Mouse (Mus musculus): ENCODE measurements at regions not wholly inside any gene's neighbourhood (a gene's known extent, or its start where the extent isn't known, plus 50 kb on each side); places are given as distances from the start of the nearest gene placed in this dataset.

DNA sequence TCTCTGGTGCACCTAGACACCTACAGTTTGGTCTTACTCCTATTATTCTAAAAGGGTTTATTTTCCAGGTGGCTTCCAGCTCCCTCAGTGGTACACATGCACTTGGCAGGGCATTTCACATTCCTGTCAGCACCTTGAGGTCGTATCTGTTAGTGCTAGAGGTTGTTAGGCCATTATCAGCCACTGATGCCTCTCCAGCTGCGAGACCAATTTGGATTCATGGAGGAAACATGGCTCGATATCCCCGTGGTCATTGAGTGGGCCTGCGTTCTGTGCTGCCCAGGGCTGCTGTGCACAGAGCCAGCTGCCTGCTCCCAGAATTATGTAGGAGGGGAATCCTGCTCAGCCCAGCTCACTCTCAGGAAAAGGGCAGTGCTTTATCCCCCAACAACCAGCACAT, 60.1 kb upstream of the Irx1 start:
- no peak overlapping the region for H3K4me3 ChIP-seq (ENCODE audit: low read depth, low read length)
- WGBS, result 79% methylated on average over 5 of the region's 5 CpGs

DNA sequence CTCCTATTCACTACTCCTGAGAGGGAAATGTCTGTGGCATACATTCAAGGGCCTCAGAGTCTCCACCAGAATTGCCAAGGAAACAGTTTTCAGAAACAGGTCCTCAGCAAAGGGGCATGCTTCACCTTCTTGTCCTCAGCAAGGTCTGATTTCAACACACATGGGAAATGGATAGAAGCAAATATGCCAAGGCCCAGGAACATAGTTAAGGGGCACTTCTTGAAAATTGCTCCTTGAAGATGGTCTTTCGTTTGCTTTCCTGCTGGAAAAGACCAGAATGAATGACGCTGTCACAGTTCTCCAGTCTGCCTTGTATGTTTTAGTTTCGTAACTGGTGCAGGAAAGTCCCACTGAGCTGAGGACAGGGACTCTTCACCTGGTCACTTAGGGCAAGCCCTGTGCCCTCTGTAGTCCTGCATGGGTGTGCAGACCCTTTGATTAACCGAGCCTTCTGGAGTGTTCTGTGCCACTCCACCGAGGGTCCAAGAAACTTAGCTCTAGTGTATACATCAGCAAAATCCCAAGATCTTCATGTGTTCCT, 80.5 kb upstream of the Irx1 start:
- H3K4me2 ChIP-seq, result no peak overlapping the region
- no peaks in the 10 kb centered on the region for H3K4me1 ChIP-seq (ENCODE audit: control insufficient read depth, insufficient read depth, low read length)
- H3K9me3 ChIP-seq (ENCODE audit: control insufficient read depth, low read length), result no peaks in the 10 kb centered on the region
- no peak overlapping the region for H3K27ac ChIP-seq (ENCODE audit: low read depth, low read length)
- 89% methylated on average over 5 of the region's 5 CpGs for WGBS
- H3K36me3 ChIP-seq (ENCODE audit: control insufficient read depth, insufficient read depth, low read length), result no peaks in the 10 kb centered on the region
- no peak for ATAC-seq (ENCODE audit: low FRiP score)
- no peaks in the 10 kb centered on the region for H3K27me3 ChIP-seq (ENCODE audit: control insufficient read depth, insufficient read depth, low read length)
- H3K4me3 ChIP-seq (ENCODE audit: low read depth, low read length), result no peak overlapping the region
- no peak overlapping the region for H3K9ac ChIP-seq (ENCODE audit: low read length)
- DNase-seq (ENCODE audit: low spot score, missing footprints), result peak; percentile 37

More for the DNA sequence above, 60.1 kb upstream of the Irx1 start:
- no peaks in the 10 kb centered on the region for H3K27me3 ChIP-seq (ENCODE audit: control insufficient read depth, insufficient read depth, low read length)
- no peak overlapping the region for H3K4me2 ChIP-seq
- H3K27ac ChIP-seq (ENCODE audit: low read depth, low read length), result no peak overlapping the region
- H3K4me1 ChIP-seq (ENCODE audit: control insufficient read depth, insufficient read depth, low read length), result 0 out of 2 replicates have a peak, but pooled peaks cover 4% of the 10 kb centered on the region
- DNase-seq (ENCODE audit: low spot score, missing footprints) (no peak), ATAC-seq (ENCODE audit: low FRiP score) (no peak)
- no peaks in the 10 kb centered on the region for H3K9me3 ChIP-seq (ENCODE audit: control insufficient read depth, low read length)
- H3K9ac ChIP-seq (ENCODE audit: low read length), result no peak overlapping the region
- no peaks in the 10 kb centered on the region for H3K36me3 ChIP-seq (ENCODE audit: control insufficient read depth, insufficient read depth, low read length)

DNA sequence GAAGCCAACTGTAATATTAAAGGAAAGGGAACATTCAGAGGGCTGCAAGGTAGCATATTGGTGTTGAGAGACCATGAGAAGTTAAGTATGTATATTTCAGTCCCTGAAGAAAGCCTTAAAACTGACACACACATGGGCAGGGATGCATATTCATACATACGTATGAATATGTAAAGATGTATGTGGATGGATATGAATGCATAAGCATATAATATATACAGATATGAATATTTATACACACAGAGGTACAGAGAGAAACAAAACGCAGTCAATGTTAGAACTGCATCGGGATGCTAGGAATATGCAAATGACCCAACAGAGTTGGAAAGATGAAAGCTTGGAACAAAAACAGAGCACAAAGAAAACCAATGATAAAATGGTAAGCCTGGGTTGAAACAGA, 92.9 kb upstream of the Irx1 start:
- DNase-seq (ENCODE audit: low spot score, missing footprints), result no peak
- Histone ChIP-seq H3K36me3 (ENCODE audit: control insufficient read depth, insufficient read depth, low read length) (no peaks in the 10 kb centered on the region), H3K4me1 (ENCODE audit: control insufficient read depth, insufficient read depth, low read length) (0 out of 2 replicates have a peak, but pooled peaks cover 6% of the 10 kb centered on the region), H3K27me3 (ENCODE audit: control insufficient read depth, insufficient read depth, low read length) (no peaks in the 10 kb centered on the region), H3K4me2 (no peak overlapping the region), H3K4me3 (ENCODE audit: low read depth, low read length) (no peak overlapping the region), H3K9ac (ENCODE audit: low read length) (no peak overlapping the region), H3K9me3 (ENCODE audit: control insufficient read depth, low read length) (no peaks in the 10 kb centered on the region), H3K27ac (ENCODE audit: low read depth, low read length) (no peak overlapping the region)
- WGBS, result 97% methylated on average over 3 of the region's 3 CpGs
- ATAC-seq (ENCODE audit: low FRiP score), result no peak

DNA sequence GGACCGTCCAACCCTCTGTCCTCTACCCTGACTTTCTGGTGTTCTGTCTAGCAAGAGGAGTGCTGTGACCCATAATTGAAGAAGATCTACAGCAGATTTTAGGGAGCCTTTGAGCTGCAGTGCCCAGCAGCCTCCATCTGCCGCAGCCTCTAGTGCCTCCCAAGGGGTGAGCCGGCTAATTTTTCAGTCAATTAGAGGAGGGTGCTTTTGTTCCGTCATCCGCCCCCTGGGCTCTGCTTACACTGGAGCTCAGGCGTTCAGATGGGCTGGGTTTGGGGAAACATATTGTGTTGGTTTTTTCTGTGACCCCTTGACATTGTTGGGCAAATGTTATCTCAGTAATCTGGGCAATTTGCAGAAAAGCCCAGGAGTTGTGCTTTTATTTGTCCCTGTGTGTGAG, 98.1 kb upstream of the Irx1 start:
- ATAC-seq (ENCODE audit: low FRiP score) (peak; percentile 73), DNase-seq (ENCODE audit: low spot score, missing footprints) (peak; percentile 80)
- Histone ChIP-seq H3K4me2 (no peak overlapping the region), H3K4me1 (ENCODE audit: control insufficient read depth, insufficient read depth, low read length) (peaks cover 14% of the 10 kb centered on the region; the same call in 1 of the 2 replicates), H3K27ac (ENCODE audit: low read depth, low read length) (no peak overlapping the region), H3K4me3 (ENCODE audit: low read depth, low read length) (no peak overlapping the region), H3K9ac (ENCODE audit: low read length) (no peak overlapping the region), H3K36me3 (ENCODE audit: control insufficient read depth, insufficient read depth, low read length) (no peaks in the 10 kb centered on the region), H3K27me3 (ENCODE audit: control insufficient read depth, insufficient read depth, low read length) (no peaks in the 10 kb centered on the region), H3K9me3 (ENCODE audit: control insufficient read depth, low read length) (no peaks in the 10 kb centered on the region)
- WGBS, result 35% methylated on average over 6 of the region's 6 CpGs

DNA sequence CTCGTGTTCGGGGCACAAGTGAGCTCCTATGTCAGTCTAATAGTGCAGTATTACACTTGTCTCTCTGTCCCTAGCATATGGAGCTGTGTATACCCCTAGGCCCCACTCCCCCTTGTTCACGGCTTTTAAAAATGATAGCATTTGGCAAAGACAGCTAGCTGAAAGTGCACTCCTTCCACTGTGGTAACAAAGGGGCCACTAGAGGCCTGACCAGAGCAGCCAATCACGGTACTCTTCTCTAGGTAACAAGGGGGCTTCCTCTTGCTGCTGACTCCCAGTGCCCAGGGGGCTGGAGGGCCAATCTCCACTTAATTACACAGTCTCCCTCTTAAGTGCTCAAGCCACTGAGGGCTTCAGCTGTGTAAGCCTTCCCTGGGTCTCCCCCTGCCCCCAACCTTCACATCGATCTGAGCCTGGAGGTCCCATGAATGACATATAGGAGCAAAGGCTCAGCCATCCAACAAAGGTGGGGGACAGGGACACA, 99.8 kb upstream of the Irx1 start:
- Histone ChIP-seq H3K4me2 (no peak overlapping the region), H3K4me1 (ENCODE audit: control insufficient read depth, insufficient read depth, low read length) (peaks cover 14% of the 10 kb centered on the region; the same call in 1 of the 2 replicates), H3K9ac (ENCODE audit: low read length) (no peak overlapping the region), H3K27me3 (ENCODE audit: control insufficient read depth, insufficient read depth, low read length) (no peaks in the 10 kb centered on the region), H3K4me3 (ENCODE audit: low read depth, low read length) (no peak overlapping the region), H3K9me3 (ENCODE audit: control insufficient read depth, low read length) (no peaks in the 10 kb centered on the region), H3K27ac (ENCODE audit: low read depth, low read length) (no peak overlapping the region), H3K36me3 (ENCODE audit: control insufficient read depth, insufficient read depth, low read length) (no peaks in the 10 kb centered on the region)
- 44% methylated on average over 5 of the region's 5 CpGs for WGBS
- peak; percentile 76 for ATAC-seq (ENCODE audit: low FRiP score)
- DNase-seq (ENCODE audit: low spot score, missing footprints), result peak; percentile 79

DNA sequence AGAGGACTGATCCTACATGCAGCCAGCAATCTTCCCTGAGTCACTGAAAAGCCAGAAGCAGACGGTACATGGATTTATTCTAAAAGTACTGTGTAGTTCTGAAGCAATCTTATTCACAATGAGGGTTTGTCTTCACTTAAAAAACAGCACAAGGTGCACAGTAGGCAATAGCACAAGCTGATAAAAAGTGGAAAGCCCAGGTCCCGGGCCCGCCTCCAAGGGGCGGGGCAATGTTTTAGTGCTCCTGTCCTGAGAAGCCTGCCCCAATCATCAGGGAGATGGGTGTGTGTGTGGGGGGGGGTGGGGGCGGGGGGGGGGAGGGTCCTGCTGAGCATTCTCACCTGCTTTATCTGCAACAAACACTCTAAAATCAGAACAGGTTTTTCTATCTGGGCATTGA, 133.1 kb upstream of the Irx1 start:
- no peaks in the 10 kb centered on the region for H3K36me3 ChIP-seq (ENCODE audit: control insufficient read depth, insufficient read depth, low read length)
- H3K9ac ChIP-seq (ENCODE audit: low read length), result no peak overlapping the region
- no peak overlapping the region for H3K4me3 ChIP-seq (ENCODE audit: low read depth, low read length)
- no peaks in the 10 kb centered on the region for H3K27me3 ChIP-seq (ENCODE audit: control insufficient read depth, insufficient read depth, low read length)
- no peaks in the 10 kb centered on the region for H3K9me3 ChIP-seq (ENCODE audit: control insufficient read depth, low read length)
- no peak for DNase-seq (ENCODE audit: low spot score, missing footprints)
- 69% methylated on average over 4 of the region's 5 CpGs for WGBS
- no peaks in the 10 kb centered on the region for H3K4me1 ChIP-seq (ENCODE audit: control insufficient read depth, insufficient read depth, low read length)
- H3K27ac ChIP-seq (ENCODE audit: low read depth, low read length), result no peak overlapping the region
- H3K4me2 ChIP-seq, result no peak overlapping the region
- ATAC-seq (ENCODE audit: low FRiP score), result no peak

DNA sequence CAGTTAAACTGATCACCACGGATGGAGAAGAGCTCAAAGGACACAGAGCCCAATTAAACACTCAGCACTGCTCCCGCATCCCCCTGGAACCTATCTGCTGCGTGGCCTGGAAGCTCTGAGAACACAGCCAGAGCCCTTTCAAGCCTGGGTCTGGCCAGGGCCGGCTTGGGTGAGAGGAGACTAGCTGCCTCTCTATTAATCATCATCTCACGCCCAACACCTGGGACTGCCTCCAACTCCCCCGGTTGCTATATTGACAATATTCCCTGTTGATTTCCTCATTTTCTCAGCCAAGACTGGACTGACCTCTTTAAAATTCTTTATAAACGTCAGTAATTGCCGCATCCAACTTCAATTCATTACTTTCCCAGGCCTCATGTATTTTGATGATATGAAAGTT, 133.7 kb upstream of the Irx1 start:
- no peaks in the 10 kb centered on the region for H3K27me3 ChIP-seq (ENCODE audit: control insufficient read depth, insufficient read depth, low read length)
- H3K36me3 ChIP-seq (ENCODE audit: control insufficient read depth, insufficient read depth, low read length), result no peaks in the 10 kb centered on the region
- no peak overlapping the region for H3K27ac ChIP-seq (ENCODE audit: low read depth, low read length)
- ATAC-seq (ENCODE audit: low FRiP score), result no peak
- no peaks in the 10 kb centered on the region for H3K9me3 ChIP-seq (ENCODE audit: control insufficient read depth, low read length)
- 69% methylated on average over 8 of the region's 8 CpGs for WGBS
- no peak for DNase-seq (ENCODE audit: low spot score, missing footprints)
- H3K4me2 ChIP-seq, result no peak overlapping the region
- H3K4me3 ChIP-seq (ENCODE audit: low read depth, low read length), result no peak overlapping the region
- no peak overlapping the region for H3K9ac ChIP-seq (ENCODE audit: low read length)
- no peaks in the 10 kb centered on the region for H3K4me1 ChIP-seq (ENCODE audit: control insufficient read depth, insufficient read depth, low read length)

DNA sequence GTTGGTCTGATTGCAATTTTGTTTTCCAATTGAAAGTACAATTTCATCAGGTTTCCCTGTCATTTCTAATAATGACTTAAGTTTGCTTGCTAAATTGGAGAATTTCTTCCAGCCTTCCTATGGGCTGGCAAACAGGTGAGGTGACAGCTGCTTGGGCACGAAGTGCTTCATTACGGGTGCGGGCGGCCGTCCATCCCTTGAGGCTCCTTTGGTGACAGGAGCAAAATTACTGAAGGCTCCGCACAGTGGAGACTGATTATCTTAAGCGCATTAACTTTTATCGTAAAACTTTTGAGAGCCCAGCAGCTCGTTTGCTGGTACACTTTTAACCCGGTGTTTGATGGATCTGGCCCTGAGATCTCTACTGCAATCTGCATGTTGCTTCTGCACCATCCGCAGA, 134.3 kb upstream of the Irx1 start:
- Histone ChIP-seq H3K4me3 (ENCODE audit: low read depth, low read length) (no peak overlapping the region), H3K27ac (ENCODE audit: low read depth, low read length) (no peak overlapping the region), H3K9ac (ENCODE audit: low read length) (no peak overlapping the region), H3K27me3 (ENCODE audit: control insufficient read depth, insufficient read depth, low read length) (no peaks in the 10 kb centered on the region), H3K4me2 (no peak overlapping the region), H3K9me3 (ENCODE audit: control insufficient read depth, low read length) (no peaks in the 10 kb centered on the region), H3K4me1 (ENCODE audit: control insufficient read depth, insufficient read depth, low read length) (no peaks in the 10 kb centered on the region), H3K36me3 (ENCODE audit: control insufficient read depth, insufficient read depth, low read length) (no peaks in the 10 kb centered on the region)
- no peak for ATAC-seq (ENCODE audit: low FRiP score)
- DNase-seq (ENCODE audit: low spot score, missing footprints), result peak; percentile 21
- WGBS, result 91% methylated on average over 11 of the region's 11 CpGs

DNA sequence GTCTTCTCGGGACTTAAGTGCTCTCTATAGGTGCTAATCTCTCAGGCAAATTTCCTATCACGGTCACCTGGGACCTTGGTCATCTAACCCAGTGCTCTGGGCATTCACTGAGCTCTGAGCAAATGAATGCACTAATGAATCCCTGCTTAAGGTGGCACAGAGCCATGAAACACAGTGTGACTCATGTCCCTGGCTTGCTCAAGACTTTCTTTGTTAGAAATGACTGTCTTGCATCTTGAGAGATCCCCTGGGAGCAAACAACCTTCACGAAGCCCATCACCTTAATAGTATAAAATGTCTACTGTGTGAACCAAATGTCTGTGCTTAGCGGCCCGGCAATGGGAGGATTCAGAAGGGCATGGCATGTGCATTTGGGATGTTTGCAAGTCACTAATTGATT, 137.2 kb upstream of the Irx1 start:
- ATAC-seq (ENCODE audit: low FRiP score), result no peak
- H3K27ac ChIP-seq (ENCODE audit: low read depth, low read length), result no peak overlapping the region

More for the DNA sequence above, 137.2 kb upstream of the Irx1 start:
- no peak for DNase-seq (ENCODE audit: low spot score, missing footprints)
- no peak overlapping the region for H3K9ac ChIP-seq (ENCODE audit: low read length)
- no peaks in the 10 kb centered on the region for H3K4me1 ChIP-seq (ENCODE audit: control insufficient read depth, insufficient read depth, low read length)
- WGBS, result 83% methylated on average over 5 of the region's 5 CpGs
- H3K4me3 ChIP-seq (ENCODE audit: low read depth, low read length), result no peak overlapping the region
- H3K36me3 ChIP-seq (ENCODE audit: control insufficient read depth, insufficient read depth, low read length), result no peaks in the 10 kb centered on the region
- no peaks in the 10 kb centered on the region for H3K9me3 ChIP-seq (ENCODE audit: control insufficient read depth, low read length)
- no peak overlapping the region for H3K4me2 ChIP-seq
- H3K27me3 ChIP-seq (ENCODE audit: control insufficient read depth, insufficient read depth, low read length), result no peaks in the 10 kb centered on the region

Measured in midbrain, embryonic 11.5 days (tissue).